Mouse (Mus musculus): ENCODE results near the gene Chchd3.

Chchd3 gene

DNA sequence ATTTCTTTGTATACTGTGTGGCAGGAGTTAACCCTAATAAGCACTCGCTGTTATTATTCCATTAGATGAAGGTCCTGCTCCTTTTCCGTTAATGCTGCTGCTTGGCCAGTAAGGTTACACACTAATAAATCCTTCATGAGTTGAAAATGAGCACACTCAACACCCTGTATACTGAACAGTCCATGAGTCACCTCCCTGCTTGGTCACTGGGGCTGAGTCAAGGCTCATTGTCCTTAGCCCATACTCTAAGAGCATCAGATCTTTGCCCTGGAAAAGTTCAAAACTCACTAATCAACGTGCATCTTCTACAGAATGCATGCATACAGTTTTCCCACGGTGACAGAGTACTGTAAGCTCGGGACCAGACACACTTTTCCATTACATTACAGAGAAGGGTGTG, 124.5 kb downstream of the Chchd3 start:
- DNase-seq (ENCODE audit: low spot score) = no peak

DNA sequence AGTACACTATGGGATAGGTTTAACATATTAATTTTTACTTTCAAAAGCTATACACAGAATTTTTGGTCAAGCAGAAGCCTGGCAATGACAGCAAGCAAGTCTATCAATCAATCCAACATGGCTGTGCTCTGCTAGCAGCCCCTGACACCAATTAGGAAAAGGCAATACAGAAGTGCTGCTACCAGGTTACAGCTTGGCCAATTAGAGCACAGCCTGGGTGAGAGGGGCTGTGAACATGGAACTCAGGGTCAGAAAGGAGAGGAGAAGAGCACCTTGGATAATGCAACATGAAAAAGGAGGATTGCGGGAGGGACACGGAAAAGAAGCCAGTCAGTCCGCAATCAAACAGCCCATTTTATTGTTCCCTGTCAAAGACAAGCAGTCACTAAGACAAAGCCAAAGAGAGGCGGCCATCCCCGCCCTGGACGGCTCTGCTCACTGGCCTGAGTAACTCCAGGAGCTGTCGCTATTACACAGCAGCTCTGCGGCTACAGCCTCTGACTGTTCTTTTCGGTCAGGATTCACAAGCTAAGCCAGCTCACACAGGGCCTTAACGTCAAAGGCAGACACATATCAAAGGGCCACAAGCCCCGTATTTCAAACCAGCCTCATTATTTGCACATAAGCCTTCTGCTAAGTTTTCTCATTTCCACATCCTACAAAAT, 128.8 kb downstream of the Chchd3 start:
- no peak for DNase-seq (ENCODE audit: low spot score)

DNA sequence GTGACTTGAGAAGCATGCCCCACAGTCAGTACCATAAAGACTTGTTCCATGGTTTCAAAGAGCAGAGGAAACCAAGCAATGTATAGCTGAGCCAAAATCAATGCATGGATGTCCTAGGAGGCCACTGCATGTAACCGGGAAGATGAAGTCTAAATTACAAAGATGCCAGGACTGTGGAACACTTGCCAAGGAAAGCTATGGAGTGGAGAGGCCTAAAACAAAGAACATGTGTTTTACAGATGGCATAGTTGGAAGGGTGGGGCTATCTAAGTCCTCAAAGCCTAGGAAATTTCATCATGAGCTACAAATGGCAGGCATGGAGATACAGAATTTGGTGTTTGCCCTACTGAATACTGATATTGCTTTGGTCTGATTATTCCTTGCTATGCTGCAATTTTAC, 137.7 kb downstream of the Chchd3 start:
- DNase-seq (ENCODE audit: low spot score) = no peak

DNA sequence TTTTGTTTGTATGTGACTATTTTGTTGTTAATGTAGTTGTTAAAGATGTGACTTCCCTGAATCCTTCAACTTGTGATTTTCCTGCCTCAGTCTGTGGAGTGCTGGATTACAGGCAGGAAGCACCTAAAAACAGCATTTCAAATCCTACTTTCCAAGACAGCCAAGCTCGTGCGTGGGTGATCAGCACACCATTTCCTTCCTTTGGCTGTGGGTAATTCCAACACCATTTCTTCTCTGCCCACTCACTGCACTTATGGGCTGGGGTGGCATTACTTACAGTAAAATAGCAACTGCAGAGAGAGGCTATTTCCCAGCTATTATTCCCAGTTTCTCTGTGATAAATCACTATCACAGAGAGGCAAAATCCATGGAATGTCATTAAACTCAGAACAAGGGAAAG, 140.0 kb downstream of the Chchd3 start:
- DNase-seq (ENCODE audit: low spot score) = no peak

DNA sequence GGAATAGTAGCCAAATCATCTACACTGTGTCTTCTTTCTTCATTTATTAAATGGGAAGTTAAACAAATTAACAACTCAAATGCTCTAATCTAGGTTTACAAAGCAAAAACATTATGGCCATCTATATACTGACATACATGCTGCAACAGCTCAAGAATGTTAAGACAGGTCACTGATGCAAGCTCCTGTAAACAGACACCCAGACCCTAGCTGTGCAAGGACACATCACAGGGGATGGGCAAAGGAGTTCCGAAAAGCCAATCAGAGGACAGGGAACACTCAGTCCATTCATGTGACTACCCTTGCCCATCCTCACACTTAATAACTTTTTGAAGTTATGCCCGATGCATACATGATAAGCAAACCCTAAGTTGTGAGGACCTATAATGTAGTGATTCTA, 149.4 kb downstream of the Chchd3 start:
- DNase-seq (ENCODE audit: low spot score) = no peak

DNA sequence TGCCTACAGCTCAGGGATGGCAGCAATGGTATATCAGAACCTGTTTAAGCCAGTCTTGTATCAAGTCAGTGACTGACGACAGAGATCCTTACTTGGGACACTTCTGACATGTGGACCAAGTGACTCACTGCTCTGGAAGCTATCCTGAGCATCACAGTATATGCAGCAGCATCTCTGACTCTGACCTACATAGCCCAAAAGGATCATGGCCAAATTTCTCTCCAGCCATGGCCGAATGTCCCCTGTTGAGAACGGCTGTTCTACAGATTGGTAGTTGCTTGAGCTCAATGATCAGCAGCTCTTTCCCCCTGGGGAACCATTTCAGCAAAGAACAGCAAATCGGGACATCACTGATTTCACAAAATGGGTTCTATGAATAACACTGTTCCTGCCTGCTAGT, 161.0 kb downstream of the Chchd3 start:
- DNase-seq (ENCODE audit: low spot score) = no peak

DNA sequence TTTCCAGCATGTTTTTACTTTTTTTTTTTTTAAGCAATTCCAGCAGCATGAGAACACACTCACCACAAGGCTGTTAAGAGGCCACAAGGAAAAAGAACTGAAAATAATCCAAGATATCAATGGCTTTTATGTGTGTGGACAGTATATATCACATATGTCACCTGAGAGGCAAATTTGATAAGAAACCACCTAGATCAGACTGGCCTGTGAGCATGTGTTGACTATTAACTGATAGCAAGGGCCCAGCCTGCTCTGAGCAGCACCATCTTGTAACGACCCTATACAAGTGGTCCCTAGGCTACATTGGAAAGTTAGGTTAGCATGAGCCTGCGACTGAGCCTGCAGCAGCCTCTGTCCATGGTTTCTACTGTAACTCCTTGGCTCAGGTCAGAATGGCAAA, 166.0 kb downstream of the Chchd3 start:
- no peak for DNase-seq (ENCODE audit: low spot score)

DNA sequence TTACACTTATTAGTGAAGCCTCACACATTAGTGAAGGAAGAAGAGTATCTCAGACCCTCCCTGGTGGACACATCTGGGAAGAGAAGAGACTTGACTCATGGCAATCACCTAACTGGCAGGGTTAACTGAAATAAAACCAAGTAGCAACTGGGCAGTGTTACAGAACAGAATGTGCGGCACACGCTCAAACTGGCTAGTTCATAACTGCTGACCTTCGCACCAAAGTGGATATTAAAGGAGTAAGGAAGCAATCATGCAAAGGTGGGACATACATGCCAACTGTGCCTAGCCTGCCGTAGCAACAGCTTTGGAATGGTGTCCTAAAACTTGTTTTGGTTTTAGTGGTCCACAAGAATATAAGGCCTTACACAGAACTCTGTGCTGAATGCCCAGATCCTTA, 169.3 kb downstream of the Chchd3 start:
- no peak for DNase-seq (ENCODE audit: low spot score)

DNA sequence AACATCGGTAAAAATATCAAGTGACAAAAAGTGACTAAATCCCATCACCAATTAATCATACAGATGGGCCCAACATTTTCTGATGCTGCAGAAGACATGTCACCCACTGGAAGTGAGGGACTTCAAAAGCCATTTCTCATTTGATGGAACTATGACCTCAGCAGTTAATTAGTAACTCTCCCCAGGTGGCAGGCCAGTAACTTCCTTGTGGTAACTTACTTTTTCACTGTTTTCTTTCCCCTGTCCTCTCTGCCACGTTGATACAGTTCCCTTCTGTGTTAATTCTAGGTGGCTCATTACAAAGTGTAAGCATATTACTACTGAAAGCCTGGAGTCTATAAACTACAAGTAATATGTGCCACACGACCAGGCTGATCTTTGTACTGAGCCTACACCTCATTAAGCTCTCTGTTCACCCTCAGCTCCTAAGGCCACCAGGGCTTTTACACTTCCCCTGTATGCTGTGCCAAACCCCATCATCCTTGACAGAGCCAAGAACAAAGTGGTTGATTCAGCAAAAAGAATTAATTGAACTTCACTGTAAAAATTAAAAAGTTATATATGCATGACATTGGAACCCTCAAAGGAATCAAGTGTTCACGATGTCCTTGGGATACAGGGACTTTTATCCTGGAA, 171.0 kb downstream of the Chchd3 start:
- no peak for DNase-seq (ENCODE audit: low spot score)

DNA sequence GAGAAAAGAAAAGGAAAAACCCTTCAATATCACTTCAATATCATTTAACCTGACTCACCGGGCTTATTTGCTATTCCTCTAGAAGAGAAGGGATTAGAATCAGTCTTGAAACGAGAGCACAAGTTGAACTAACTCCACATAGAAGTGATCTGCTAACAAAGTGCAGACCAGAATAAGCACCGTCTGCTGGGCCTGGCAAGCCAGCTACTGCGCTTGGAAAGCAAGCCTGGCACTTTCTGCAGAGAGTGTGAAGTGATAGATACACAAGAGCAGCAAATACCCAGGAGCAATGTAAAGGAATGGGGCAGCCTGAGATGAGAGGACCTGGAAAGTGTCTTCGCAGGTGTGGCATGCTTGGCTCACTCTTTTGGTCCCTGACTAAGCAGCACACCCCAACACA, 181.5 kb downstream of the Chchd3 start:
- DNase-seq (ENCODE audit: low spot score) = no peak

DNA sequence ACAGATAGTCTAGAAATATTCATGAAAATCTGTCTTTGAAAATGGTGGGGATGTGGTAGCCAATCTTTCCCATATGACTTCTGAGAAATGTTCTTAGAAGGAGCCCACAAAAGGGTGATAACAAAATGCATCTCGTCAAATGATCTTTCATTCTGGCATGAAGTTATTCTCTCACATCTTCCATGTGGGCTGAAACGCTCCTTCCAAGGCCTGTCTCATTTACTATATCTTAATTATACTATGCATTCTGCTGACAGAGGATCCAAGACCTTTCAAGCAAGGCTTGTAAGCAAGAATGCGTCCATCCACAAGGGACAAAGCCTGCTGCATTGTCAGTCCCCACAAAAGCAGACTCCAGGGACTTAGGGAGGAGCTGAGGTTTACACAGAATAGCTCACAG, 185.9 kb downstream of the Chchd3 start:
- no peak for DNase-seq (ENCODE audit: low spot score)

DNA sequence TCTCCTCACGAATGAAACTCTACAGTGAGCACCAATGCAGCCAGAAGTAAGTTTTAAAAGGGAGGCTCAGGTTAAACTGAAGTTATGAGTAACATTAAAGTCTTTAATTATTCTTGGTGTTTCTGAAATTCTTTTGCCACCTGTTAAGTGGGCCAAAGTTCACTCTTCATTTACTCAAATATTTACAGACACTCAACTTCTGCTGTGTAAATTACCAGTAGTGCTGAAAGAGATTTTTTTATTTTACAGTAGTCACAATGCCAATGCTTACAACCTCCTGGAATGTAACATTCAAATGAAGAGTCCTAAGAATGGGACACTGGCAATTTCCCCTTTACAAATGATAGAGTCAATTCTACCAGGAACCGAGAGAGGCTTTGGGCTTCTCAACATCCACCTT, 187.3 kb downstream of the Chchd3 start:
- no peak for DNase-seq (ENCODE audit: low spot score)

DNA sequence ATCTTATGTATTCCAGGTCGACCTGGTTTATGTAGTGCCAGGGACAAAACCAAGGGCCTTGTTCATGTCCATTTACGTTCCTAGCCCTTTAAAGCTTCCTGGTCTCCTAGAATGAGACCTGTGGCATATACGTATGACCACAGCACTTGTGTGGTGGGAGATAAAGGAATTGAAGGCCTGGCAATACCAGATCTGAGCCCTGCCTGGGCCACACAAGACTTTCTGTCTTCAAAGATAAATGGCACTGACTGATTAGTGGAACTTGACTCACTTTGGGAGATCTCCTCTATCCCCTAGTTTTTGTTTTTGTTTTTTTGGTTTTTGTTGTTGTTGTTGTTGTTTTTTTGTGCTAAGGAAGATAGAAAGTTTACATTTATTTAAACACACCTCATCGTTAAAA, 209.1 kb downstream of the Chchd3 start:
- no peak for DNase-seq (ENCODE audit: low spot score)

DNA sequence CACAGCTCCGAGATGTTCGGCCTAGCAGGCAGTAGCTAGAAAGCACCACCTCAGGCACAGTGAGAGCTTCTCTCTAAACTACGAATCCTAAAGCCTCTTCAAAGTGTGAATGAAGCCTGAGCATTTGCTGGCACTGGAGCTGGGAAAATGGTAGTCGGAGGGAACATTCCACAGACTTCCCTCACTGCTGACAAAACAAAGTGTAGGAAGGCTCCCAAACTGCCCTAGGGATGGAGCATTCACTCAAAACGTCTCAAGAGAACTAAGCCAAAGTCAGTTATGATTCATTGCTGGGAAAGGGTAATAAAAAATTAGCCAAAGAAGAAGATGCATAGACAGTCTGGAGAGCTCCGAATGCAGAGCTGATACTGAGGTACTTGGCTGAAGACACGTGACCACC, 211.1 kb downstream of the Chchd3 start:
- DNase-seq (ENCODE audit: low spot score) = no peak

DNA sequence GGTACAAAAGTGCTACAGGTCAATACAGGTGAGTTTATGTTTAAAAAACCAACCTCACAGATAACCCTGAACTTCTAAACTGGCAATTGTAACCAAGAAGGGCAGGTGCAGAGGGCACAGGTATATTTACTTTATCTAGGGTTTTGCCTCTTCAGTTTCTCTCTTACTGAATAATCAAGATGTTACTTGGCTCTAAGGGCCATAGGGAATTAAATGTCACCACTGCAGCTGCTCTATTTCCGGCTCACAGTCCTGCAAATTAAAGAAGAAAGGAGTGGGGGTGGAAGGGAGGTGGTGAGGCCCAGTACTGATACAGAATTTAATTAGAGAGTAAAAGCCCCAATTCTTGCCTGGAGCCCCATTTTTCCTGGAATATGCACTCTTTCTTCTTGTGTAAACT, 214.6 kb downstream of the Chchd3 start:
- no peak for DNase-seq (ENCODE audit: low spot score)

DNA sequence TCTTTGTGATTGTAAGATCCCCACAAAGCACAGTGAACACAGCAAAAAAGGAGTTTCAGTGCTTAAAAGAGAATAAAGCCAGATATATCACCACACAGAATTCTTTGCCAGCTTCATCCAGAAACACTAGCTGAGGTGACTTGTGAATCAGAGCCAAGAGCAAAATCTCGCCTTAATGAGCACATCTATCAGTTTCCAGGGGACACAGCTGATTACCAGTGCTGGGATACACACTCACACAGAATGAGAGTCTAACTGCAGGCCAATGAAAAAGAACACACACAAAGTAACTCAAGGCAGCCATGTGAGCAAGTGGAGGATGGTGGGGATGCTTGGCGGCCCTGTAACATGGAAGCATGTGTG, 222.1 kb downstream of the Chchd3 start:
- DNase-seq (ENCODE audit: low spot score) = no peak

DNA sequence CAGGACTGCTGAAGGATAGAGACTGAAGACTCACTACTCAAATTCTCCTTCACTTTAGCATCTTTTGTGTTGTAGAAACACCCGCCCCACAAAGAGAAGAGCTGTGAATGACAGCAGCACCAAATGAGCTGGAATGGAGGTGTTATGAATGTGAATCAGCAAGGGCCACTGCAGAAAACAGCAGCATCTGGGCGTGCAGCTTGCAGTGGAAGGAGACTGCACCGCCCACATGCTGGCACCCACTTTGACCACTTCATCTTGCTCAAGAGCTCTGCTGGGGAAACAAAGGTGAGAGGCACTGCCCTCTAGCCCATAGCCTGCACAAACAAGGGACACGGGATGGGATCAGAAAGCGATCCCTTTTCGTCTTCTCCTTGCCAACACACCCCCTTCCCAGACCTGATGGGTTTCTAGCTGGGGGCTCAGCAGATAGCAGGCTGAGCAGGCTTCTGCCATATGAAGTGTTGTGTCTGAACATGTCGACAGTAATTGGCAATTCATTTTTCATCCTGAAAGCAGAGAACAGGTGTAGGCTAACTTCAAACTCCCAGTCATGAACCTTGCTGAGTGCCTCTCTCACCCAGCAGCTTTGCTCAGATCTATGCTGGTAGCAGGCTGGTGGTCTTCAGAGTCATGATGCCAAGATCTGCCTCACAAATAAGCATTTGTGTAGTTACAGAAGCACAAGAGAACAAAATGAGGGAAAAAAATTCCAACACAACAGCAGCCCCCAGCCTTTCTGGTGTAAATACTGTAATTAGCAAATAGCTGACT, 222.7 kb downstream of the Chchd3 start:
- no peak for DNase-seq (ENCODE audit: low spot score)

DNA sequence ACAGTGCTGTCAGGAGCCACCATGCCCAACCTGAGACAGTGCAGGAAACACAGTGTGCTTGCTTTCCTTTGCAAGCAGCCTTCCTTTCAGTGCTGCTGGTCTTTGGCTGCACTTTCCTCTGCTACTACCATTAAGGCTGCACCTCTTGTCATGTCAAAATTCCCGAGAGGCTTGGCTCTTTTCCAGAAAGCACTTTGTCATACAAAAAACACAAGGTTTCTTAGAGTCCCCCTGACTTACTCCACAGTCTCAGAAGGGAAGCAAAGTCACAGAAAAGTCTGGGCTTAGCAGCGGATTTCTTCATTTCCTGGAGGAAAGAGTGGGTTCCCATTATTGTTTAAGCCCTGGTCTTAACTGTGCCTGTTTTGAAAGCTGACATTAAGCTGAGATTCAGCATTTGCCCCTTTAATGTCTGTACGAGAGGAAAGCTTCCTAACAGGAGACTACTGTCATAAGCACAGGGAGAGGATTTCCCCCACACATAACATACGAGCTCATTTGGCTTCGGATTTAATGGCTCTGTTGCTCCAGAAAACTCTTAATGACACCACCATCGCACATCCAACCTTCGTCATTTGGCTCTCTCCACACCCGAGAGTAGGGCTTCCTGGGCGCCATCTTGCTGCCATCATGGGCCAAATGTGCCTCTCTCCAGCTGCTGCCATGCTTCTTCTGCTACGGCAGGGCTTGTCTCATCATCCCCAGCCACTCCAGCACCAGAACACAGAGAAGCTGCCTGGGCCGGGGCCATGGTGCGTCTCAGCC, 236.0 kb downstream of the Chchd3 start:
- DNase-seq (ENCODE audit: low spot score) = no peak

DNA sequence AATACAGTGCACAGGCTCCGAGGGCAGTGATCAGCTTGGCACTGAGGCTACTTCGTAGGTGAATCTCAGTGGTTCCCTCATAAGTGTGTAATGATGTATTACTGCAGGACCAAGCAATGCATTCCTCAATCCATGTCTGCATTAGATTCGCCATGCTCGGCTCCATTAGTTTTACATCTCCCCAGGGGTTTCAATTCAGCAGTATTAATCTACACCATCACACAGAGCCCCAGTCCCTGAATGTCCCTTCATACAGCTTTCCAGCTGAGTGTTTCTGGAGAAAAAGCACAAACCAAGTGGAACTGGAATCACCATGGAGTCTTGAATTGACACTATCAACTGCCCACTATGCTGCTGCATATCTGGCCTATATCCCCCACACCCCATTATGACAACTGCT, 241.1 kb downstream of the Chchd3 start:
- no peak for DNase-seq (ENCODE audit: low spot score)

DNA sequence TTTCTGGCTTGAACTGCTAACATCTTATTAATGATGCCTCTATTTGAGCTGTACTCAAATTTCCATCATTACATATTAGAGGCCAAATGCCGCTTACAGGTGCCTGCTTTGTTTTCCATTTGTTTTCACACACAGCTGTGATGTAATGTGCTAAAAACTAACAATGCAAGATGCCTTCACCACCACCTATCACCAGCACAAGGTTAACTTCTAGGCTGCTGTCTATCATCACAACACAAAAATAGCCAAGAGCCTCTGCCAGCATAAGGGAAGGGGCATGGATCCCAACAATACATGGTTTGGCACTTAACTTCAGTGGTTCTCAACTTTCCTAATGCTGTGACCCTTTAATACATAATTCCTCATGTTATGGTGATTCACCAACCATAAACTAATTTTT, 251.3 kb downstream of the Chchd3 start:
- no peak for DNase-seq (ENCODE audit: low spot score)

DNA sequence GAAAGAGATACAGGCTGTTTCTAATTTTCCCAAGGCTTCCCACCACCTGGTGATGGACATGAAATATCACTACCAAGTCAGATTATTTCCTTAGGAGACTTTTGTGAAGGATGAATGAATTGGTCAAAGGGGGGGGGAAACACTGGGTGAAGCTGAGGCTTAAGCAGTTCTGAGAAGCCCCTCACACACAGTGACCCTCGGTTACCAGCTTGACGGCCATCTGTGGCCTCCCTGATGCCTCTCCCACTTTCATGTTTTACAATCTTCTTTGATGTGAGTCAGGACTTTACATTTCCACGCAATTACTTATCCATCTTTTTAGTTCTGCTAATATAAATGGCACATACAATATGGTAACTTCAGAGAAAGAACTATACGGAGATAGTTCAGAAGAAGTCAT, 252.3 kb downstream of the Chchd3 start:
- DNase-seq (ENCODE audit: low spot score) = no peak

DNA sequence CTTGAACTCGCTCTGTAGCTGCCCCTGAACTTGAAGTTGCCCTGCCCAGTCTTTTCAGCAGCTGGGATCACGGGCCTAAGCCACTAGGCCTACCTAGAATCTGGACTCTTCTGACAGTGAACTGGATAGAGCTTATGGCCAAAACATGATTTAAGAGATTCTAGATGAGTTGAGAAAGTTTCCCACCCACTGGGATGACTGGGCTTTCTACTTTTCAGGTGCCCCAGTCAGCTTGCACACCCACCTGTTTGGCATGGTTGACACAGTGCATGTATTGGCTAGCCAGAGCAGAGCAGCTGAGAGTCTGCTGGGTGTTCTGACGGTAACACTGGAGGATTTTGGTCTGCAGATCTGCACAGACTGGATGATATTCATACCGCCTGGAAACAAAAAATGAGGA, 256.4 kb downstream of the Chchd3 start:
- DNase-seq (ENCODE audit: low spot score) = no peak

DNA sequence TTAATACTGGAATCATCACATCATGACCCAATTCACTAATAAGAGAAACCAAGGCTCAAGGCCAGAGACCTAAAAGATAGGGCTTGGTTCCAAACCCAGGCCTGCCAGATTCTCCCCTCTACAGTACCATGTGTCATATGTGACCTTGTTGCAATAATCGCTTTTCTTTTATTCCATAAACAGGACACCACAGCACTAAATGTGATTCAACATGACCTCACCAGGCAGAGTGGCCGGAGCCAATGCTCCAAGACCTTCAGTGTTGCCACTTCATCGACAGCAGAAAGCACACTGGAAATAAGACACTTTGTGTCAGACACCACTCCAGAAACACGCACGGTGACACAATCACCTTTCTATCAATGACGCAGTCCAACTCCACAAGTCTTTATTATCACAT, 258.3 kb downstream of the Chchd3 start:
- DNase-seq (ENCODE audit: low spot score) = no peak

All from T-cell, adult 2 months (primary cell).